Mouse (Mus musculus): ENCODE measurements around the gene Prps2.
A peak's percentile ranks its signal among the peaks of the same experiment; 100 is the strongest.
"Not testable (repeated sequence)": the region's sequence is repeated elsewhere in the genome, so short reads cannot be mapped to it uniquely, and the experiment has no call there.

Gene Prps2

DNA sequence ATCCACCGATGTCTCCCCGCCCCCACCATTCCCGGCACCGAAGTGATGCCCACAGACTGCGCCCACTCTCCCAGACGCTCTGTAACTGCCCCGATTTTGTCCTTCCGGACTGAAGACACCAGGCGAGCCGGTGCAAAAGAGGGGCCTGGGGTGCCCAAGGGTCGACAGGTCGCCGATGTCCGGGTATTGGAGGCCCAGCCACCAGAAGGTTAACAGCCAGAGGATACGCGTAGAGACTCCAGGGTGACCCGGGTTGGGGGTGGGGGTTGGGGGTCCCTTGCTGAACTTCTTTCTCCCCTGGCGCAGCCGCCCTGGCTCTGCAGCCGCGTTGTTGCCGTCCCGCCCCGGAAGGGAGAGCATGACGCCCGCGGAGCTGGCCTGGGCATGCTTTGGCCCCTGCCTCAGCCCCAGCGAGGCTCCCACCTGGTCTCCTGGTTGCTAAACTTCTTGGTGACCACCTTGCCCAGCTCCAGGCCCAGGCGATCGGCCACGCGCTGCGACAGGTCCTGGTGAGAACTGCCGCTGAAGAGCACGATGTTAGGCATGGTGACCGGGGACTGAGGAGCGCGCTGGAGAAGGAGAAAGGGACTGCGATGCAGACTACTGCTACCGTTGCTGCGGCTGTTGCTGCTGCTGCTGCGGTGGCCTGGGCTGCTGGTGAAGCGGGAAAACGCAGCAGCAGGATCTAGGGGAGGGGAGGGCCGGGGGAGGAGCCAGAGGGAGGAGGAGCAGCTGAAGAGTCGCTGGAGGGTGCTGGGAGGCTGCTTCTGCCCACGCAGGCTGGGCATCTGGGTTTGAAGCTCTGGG is at the start of gene Prps2:
Gene Prps2, minus strand, starts transcription at position 703 of the 807 bp plus-strand sequence.
- peak; percentile 51 for DNase-seq (ENCODE audit: low spot score)

DNA sequence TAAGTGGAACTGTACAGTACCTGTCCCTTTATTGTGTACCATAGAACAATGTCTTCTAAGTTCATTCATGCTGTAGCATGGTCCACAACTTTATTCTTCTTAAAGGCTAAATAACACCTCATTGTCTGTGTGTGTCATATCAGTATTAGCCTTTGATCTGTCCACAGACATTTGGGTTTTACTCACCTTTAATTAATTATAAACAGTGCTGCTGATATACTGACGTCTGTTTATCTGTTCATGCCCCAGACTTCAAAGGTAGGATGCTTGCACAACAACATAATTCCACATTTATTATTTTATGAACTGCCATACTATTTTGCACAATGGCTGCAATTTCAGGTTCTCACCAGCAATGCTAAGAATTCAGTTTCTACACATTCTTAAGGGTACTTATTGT is 35.1 kb upstream of the Prps2 start:
- no peak for DNase-seq (ENCODE audit: low spot score)

DNA sequence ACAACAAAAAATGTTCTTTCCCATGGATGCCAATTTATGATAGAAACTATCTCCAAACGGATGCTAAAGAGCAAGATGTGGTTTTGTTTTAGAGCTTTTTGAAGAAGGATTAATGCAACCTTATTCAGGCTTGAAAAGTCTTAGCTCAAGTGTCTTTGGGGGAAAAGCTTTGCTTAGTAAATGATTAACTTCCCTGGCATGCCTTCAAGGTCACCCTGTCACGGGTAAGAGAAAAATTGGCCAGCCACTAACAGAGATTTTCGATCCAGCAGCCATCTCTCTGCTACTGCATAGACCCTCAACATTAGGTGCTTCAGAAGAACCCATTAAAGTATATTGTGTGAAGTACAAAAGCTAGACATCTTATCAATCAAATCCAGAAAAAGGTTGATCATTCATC is 12.4 kb upstream of the Prps2 start:
- DNase-seq (ENCODE audit: low spot score) = no peak

DNA sequence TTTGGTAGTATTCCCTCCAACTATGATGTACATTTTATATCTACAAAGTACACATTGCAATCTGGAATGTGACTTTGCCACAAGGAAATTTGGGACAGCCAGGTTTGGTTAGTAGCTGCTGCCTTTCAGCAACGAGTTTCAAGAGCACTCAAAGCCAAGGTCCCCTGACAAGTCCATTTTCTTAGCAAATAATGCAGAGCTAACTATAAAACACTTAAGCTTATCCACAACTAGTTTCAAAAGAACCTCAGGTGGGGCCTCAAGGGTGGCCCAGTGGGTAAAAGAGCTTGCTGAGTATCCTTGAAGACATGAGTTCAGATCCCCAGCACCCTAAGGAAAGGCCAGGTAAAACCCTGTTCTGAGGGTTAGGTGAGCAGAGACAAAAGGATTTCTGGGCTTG is 4.1 kb upstream of the Prps2 start:
- DNase-seq (ENCODE audit: low spot score) = no peak

DNA sequence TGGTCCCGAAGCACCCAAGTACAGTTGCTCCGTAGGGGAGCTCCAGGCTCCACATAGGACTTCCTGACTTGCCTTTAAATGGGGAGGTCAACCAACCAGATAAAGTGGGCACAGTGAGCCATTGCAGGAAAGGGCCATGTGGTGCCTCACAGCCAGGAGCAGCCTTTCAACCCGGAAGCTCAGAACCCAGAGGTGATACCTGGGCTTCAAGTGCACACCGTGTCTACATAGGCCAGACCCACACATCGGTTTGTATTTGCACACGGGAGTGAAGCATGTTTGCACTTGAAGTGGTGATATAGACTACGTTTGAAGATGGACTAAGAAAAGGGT is 271 bp upstream of the Prps2 start:
- DNase-seq (ENCODE audit: low spot score) = no peak

DNA sequence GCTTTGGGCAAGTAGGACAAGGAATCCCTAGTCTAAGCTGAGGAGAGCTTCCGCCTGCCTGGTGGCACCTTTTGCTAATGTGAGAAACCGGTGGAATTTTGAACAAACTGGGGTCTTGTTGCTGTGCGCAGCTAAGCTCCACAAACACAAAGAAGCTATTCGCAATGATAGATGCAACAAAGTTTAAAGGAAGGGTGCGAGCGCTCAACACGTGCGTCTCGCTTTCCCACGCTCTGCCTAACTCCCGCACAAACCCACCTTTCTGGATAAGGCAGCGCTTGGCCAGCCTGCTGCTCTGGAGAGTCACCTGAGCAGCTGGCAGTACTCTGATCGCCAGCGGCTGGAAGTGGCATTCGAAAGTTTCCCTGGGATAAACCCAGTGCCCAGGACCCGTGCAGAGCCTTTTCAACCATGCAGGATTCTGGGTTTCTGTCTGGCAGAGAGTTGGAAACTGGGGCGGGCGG is 934 bp downstream of the Prps2 start:
- DNase-seq (ENCODE audit: low spot score) = no peak

DNA sequence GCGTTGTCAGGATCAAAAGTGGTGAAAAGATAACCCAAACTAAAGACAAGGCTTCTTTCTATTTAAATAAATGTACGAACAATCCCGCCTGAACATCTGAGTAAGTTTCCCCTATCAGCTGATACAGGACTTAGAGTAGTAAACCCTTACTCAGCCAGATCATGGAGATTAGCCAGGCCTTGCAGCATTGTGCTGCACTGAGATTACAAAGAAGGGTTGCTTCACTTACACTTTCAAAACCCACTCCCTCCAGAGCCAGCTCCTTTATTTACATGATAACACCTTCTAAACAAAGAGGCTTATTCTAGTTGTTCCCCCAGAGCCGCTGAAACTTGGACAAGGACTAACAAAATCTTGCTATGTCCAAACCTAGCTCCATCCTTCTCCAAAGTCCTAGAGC is 2.5 kb downstream of the Prps2 start:
- no peak for DNase-seq (ENCODE audit: low spot score)

DNA sequence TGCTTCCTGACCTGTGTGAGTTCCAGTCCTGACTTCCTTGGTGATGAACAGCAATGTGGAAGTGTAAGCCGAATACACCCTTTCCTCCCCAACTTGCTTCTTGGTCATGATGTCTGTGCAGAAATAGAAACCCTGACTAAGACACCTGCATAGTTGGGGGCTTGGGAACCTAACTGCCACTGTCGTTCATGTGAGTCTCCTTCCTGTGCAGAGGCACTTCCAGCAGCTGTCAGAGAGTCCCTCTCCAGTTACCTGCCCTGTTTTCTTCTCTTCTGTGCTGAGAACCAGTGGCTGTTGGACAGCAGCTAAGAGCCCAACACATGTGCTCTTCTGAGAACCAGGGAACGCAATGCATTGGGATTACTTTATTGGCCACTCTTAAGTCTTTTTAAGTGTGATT is 21.3 kb downstream of the Prps2 start:
- not testable (repeated sequence) for DNase-seq (ENCODE audit: low spot score)

DNA sequence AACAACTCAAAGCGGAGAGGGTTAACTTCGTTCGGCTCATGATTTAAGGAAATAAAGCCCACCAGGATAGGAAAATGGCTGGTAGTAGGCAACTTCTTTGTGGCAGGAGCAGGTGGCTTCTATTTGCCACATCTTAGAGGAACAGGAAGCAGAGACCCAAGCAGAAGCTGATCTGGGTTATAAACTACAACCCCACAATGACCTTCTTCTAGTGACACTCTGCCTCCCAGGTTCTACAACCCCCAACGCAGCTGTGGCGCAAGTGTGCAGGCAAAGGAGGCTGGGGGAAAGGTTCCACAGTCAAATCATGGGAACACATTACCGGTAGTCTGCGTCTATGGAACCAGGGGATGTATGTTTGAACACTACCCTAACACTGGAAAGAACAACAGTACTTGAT is 22.8 kb downstream of the Prps2 start:
- peak; percentile 6 for DNase-seq (ENCODE audit: low spot score)

DNA sequence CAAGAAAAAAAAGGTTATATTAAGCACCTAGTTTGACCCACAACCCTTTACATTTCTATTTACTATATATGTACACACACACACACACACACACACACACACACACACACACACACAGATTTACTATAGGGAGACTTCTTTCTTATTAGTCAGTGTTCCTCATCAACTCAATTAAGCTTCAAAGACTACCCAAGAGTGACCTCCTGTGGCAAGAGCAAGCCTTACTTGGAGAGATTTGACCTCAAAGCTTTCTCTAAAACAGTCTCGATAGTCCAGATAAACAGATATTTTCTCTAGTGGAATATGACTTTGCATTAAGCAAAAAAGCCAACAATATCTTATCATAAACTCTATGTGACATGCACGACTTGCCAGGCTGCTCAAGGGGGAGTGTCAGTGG is 25.1 kb downstream of the Prps2 start:
- DNase-seq (ENCODE audit: low spot score) = no peak

DNA sequence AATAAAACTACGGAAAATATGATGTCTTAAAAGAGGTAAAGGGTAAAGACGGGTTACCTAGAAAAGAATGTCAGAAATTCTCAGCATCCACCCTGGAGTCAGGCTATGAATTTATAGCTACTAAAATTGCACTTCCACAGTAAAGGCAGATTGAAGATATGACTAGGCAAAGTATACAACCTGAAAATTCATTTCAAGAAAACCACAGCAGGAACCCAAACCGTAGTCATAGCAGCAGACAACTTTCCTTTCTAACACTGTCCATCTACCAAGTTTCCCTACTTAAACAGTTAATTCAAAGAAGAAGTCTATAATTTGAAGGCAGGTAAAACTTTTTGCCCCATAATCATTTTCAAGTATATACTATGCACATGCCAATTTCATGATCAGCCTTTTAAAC is 26.6 kb downstream of the Prps2 start:
- DNase-seq (ENCODE audit: low spot score) = no peak

DNA sequence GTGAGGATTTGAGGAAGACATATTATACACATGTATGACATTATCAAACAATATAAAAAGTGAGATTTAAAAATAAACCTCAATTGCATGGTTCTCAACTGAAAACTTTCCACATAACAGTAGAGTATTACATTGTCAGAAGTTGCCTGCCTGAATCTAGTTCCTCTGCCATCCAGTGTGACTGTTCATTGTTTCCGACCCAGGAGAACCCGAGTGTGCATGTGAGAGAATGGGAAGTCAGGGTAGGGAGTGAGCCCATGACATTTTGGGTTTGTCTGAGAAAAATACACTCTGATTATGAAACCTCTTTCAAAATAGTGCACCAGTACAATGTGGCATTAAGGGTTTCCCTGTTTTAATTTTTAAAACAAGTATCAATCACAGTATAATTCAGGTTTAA is 28.9 kb downstream of the Prps2 start:
- no peak for DNase-seq (ENCODE audit: low spot score)

DNA sequence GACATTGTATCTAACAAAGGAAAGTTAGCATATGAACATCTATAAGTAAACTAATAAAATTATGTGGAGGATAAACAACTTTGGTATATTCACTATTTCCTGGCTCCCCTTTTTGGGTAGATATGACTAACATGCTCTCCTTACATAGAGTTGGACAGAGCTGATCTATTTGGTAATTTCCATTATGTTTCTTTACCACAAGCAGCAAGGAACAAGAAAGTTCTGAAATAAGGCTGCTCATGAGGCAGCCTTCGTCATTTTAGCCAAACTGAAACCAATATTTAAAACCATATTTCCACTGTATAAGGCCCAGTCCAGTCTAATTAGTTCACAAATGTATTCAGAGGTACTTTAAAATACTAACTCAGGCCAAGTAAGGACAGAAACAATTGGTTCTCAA is 36.1 kb downstream of the Prps2 start:
- no peak for DNase-seq (ENCODE audit: low spot score)

DNA sequence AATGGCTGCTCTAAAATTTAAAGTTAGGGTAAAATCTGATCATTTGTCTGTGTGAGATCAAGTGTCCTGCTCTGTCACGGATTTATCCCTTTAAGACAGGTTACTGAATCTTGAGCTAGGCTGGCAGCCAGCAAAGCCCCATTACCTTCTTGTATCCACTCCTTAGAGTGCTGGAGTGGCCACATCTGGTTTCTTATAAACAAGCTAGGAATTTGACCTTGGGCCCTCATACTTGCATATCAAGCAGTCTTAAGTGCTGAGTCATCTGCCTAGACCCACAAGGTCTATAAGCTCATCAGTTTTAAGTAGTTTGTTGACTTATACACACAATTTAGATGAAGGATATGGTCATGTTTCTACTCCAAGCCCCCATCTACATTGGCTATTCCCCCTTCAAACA is 38.2 kb downstream of the Prps2 start:
- no peak for DNase-seq (ENCODE audit: low spot score)

DNA sequence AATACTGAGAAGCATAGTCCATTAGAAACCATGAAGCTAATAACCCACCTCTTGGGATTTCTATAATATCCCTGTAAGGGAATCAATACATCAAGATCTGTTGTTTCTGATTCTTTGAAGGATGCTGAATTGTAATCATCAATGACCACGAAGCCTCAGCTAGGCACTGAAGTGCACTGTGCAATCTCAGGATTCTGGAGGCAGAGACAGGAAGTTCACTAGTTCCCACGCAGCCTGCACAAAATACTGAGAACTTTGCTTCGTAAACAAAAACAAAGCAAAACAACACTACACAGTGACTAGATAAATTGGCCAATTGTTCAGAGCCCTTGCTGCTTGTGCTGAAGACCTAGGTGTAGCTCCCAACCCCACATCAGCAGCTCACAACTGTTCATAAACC is 40.7 kb downstream of the Prps2 start:
- no peak for DNase-seq (ENCODE audit: low spot score)

DNA sequence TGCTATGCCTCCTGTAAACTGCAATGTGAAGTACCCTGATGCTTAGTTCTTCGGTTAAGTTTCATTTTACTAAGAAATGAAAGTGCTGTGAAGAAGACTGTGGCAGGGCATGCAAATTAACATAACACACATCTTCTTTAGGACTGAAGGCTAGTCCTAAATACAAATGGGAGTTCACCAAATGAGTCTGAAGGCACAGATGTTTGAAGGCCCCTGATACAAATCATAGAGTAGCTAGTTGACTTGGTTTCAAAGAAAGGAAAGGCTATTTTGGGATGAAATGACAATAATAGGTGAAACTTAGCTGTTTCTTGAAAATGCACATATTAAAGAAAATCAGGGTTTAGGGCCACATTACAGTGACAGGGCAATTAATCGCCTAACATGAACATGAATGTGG is 42.4 kb downstream of the Prps2 start:
- no peak for DNase-seq (ENCODE audit: low spot score)

DNA sequence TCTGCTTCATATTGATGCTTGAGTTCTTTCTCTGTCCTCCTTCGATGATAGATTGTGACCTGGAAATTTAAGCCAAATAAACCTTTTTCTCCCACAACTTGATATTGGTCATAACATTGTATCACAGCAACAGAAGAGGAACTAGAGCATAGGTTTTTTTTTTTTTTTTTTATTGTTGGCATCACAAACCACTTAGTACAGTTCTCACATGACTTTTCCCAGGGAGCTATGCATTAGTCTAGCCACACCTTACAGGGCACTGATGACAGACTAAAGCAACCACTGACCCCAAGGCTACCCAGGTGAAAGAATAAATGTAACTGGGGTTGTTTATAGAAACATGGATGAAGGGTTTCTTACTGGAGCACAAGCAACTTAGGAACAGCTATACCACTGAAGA is 44.6 kb downstream of the Prps2 start:
- no peak for DNase-seq (ENCODE audit: low spot score)

DNA sequence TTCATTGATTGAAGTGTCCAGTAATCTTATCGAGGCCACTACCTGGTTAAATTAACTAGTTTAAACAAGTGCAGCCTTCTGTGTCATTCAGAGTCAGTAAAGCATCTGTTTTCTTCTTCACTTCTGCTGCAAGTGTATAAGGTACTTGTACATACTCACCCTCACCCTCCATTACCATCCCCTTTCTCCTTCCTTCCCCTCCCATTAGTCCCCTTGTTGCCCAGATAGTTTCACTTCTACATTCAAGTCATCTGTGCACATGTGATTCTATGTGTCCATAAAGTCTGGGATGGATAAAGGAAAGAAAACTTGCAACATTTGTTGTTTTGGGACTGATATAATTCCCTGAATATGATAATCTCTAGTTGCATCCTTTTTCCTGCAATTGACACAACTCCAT is 48.0 kb downstream of the Prps2 start:
- no peak for DNase-seq (ENCODE audit: low spot score)

DNA sequence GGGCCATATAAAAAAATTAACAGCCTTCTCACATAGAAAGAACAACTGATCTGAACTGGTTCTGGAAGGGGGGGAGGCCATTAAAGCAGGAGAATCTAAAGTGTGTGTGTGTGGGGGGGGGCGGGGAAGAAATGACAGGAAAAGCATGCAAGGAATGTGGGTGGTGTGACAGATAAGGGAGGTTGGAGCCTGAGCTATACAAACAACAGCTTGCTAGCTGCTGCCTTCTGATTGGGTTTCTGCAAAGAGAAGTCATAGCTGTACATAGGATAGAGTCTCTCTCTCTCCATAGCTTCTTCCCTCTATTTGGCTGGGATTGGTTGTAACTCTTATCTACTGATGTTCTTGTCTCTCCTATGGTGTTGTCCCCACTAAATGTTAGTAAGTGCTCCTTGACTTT is 49.9 kb downstream of the Prps2 start:
- no peak for DNase-seq (ENCODE audit: low spot score)

DNA sequence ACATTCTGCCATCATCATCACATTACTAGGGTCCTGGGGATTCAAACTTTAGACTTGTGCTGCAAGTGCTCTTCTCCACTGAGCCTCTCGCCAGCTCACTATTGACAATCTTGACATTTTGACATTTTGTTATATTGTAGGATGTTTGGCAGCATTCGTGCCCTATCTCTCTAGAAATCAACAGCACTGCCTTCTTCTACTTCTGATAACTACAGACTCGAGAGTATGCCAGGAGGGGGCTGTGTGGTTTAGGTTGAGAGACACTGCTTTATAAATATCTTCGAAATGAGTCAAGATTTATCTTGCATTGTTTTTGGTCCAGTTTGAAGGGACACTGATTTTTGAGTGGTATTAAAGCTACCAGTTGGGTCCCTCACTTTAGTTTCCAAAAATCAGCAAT is 51.6 kb downstream of the Prps2 start:
- DNase-seq (ENCODE audit: low spot score) = no peak

DNA sequence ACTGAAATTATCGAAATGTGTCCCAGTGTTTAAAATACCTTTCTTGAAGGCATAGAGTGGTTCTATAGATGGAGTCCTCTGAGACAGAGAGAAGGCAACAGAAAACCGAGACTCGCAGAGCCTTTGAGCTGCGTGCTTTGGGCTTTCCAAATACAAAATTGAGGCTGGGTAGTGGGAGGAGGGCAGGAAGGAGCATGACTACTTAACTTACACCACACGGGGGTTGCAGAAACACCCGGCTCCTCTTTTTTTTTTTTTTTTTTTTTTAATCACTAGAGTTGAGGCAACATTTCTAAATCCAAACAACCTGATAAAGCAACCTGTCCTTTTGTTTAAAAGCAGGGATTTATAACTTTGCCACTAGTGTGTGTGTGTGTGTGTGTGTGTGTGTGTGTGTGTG is 52.1 kb downstream of the Prps2 start, which contains the start of gene Tlr7:
Gene Tlr7, minus strand, starts transcription at position 160 of the 400 bp plus-strand sequence.
- peak; percentile 42 for DNase-seq (ENCODE audit: low spot score)

DNA sequence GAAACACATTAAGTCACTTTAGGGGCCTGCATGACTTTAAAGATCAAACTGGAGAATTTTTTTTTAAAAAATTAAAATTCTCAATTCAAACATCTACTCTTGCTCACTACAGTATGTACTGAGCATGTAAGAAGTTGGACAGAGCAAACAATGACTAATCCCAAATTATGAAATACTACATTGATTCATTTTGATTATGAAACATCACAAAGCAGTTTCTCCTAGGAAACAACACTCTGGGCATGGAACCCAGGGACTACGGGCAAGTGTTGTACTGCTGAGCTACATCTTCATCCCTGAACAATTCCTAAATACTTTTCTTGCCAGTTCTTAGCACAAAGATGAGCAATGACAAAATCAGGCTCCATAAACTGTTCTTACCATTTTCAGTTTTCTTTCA is 52.9 kb downstream of the Prps2 start:
- no peak for DNase-seq (ENCODE audit: low spot score)

DNA sequence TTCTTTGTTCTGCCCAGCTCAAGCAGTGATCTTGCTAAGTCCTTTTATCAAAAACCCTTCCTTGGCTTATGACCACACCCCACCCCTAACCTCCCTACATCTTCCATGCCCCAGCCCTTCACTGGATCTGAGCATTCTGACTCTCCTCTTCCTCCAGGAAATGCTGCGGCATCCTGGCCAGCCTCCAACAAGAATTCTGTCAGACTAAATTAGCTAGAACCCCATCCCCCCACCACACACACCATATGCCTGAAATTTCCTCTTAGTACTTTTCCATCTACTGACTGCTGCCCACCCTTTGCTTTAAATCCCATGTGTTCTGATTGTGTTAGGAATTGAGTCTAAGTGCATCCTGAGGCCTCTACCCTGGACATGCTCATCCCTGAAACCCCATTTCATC is 53.5 kb downstream of the Prps2 start:
- no peak for DNase-seq (ENCODE audit: low spot score)

DNA sequence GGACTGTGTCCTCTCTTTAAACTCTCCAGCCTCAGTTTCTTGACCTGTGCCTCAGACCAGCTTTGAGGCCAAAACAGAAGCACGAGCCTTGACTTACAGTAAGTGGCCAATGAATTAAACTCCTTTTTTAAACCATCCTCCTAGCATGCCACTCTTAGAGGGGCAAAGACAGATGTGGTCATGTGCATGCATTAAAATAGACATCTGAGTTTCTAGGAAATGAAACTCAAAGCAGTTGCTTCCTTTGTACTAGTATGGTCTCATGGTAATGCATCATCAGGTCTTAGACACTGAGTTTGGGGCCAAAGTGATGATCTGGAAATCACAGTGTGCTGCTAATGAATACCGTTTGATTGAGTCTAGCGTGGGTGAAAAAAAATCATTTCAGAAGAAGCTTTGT is 54.0 kb downstream of the Prps2 start:
- DNase-seq (ENCODE audit: low spot score) = no peak
